Comparison of ENCODE assay signal across 16 mouse cellular contexts in genomic region chr3:153761171-153761570, GRCm38 (mm10).
"Had no signal": no experiment of that assay in that cellular context is flagged by ENCODE, and none has a peak within 500 bp of the region (broad histone marks: within the 10 kb centered on the region; RNA-seq: fewer than 3 reads in every experiment).

No protein-coding gene starts in this region.

- H3K9ac ChIP-seq: intestine, embryonic 15.5 days; liver, embryonic 13.5 days; liver, postnatal 0 days; lung, embryonic 15.5 days; midbrain, embryonic 12.5 days; neural tube, embryonic 13.5 days; stomach, embryonic 15.5 days had no signal

- ATAC-seq: intestine, embryonic 15.5 days; liver, postnatal 0 days; midbrain, embryonic 16.5 days had no signal

- H3K9me3 ChIP-seq: intestine, embryonic 15.5 days; liver, embryonic 13.5 days; lung, embryonic 15.5 days; midbrain, embryonic 12.5 days; neural tube, embryonic 13.5 days; stomach, embryonic 15.5 days had no signal

- H3K4me1 ChIP-seq: stomach, embryonic 15.5 days had no signal

- H3K4me3 ChIP-seq: intestine, embryonic 15.5 days; left cerebral cortex, adult 2 months; liver, embryonic 13.5 days; lung, embryonic 15.5 days; midbrain, embryonic 12.5 days; neural tube, embryonic 13.5 days; stomach, embryonic 15.5 days had no signal

- H3K27me3 ChIP-seq: intestine, embryonic 15.5 days; liver, embryonic 13.5 days; lung, embryonic 15.5 days; midbrain, embryonic 12.5 days; neural tube, embryonic 13.5 days; stomach, embryonic 15.5 days had no signal

- DNase-seq: liver; liver, embryonic 13.5 days; liver, postnatal 0 days; lung, postnatal 14 days; retina, postnatal 1 day; right cerebral cortex, postnatal 4 days; spleen, adult 18-20 months; thymus, adult 2 months; thymus, postnatal 25 days had no signal

- H3K4me2 ChIP-seq: intestine, embryonic 15.5 days; liver, embryonic 13.5 days; lung, embryonic 15.5 days; midbrain, embryonic 12.5 days; neural tube, embryonic 13.5 days; stomach, embryonic 15.5 days had no signal

- H3K27ac ChIP-seq: intestine, embryonic 15.5 days; left cerebral cortex, adult 2 months; liver, embryonic 13.5 days; lung, embryonic 15.5 days; midbrain, embryonic 12.5 days; neural tube, embryonic 13.5 days; stomach, embryonic 15.5 days had no signal

- H3K36me3 ChIP-seq: intestine, embryonic 15.5 days; liver, embryonic 13.5 days; lung, embryonic 15.5 days; midbrain, embryonic 12.5 days; neural tube, embryonic 13.5 days; stomach, embryonic 15.5 days had no signal
